Mouse (Mus musculus): Measurements from ENCODE around the gene Ap2a2.
A peak's percentile ranks its signal among the peaks of the same experiment; 100 is the strongest.
"Not testable (repeated sequence)": the region's sequence is repeated elsewhere in the genome, so short reads cannot be mapped to it uniquely, and the experiment has no call there.

Gene Ap2a2

DNA sequence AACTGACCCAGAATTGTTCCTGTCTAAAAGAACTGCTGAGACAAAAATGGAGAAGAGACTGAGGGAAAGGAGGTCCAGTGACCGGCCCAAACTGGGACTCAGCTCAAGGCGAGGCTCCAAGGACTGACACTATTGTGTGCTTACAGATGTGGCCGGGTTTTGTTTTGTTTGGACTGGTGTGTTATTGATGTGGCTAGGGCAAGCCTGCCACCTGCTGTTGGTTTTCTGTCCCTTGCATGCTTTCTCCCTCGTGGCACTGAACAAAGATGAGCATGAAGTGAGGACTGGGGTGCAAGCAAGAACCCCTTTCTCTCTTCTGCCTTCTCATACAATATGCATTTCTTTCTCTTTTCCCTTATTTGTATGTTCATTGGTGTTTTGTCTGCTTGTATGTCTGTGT, 104.2 kb downstream of the Ap2a2 start:
- DNase-seq (ENCODE audit: low spot score), result no peak

DNA sequence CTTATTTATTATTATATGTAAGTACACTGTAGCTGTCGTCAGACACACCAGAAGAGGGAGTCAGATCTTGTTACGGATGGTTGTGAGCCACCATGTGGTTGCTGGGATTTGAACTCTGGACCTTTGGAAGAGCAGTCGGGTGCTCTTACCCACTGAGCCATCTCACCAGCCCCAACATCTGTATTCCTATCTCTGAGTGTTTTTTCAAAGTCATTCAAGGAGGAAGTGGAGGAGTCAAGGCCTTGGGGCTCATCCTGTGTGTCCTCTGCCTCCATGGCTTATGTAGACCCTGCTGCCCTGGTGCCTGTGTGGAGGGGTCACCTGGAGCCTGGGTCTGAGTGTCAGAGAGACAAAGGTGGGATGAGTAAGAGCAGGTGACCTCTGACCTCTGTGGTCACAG, 107.1 kb downstream of the Ap2a2 start:
- DNase-seq (ENCODE audit: low spot score), result not testable (repeated sequence)

DNA sequence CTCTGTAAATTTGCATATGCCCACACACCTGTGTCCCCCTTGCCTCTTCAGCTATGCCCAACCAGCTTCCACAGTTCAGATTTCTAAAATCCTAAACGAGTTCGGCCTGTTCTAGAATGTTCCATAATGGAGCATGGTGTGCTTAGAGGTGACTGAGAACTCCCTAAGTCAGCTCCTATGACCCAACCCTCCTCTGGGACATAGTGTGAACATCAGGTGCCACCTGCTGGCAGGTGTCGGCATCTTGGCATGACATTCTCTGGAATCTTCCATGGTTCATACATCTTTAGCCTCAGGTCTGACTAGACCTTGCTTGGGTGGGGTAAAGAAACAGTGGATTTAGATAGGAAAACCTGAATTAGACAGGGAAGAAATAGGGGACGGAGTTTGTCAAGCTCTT, 109.0 kb downstream of the Ap2a2 start:
- peak; percentile 47 for DNase-seq (ENCODE audit: low spot score)

DNA sequence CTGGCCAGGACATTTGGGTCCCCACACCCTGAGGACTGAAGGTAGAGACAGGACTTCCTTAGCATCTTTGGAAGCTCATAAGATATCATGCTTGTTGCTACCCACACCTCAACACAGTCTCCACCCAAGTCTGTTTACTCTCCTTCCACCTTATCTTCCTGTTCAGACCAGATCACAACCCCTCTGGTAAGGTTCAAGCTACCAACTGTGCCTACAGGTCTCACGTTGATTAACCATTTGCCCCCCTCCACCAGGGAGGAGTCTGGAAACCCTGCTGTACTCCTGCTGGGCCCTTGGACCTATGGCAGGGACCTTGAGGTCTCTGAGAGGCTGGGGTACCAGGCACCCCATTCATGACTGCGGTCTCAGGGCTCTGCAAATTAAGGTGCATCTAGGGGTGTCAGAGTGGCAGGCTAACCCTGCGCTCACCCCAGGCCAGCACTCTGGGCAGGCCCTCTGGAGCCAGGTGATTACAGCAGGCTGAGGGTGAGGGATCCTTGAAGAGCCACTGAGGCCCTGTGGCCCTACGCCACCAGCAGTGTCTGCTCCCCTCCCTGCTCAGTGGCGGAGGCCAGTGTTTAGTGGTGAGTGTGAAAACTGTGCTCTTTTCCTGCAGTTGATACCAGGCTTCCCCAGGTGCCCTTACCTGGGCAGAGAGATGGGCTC, 109.8 kb downstream of the Ap2a2 start:
- peak; percentile 22 for DNase-seq (ENCODE audit: low spot score)

DNA sequence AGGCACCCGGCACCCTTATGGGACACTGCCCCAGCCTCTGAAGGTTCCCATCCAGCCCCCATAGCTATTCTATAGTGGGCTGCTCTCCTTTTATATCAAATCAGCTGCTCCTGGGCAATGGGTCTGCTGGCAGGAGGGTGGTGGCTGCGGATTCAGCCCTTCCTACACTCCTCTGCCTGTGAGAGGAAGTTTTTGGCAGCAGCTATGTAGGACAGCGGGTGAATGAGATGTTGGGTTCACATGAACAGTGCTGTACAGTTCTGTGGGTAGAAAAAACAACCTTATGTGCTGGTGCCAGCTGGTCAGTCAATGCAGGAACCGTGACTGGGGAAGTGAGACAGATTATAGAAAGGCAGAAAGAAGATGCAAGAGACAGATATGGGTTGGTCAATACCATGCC, 116.9 kb downstream of the Ap2a2 start:
- DNase-seq (ENCODE audit: low spot score), result no peak

Data from spleen, adult 12 weeks (tissue).